Mouse (Mus musculus) midbrain, embryonic 13.5 days (tissue): ENCODE measurements around the gene Hnrnpl. TPM values are rescaled to one million over a fixed set of nuclear protein-coding genes. Genes with fewer than 3 reads are reported as not detected.
A peak's percentile ranks its signal among the peaks of the same experiment; 100 is the strongest.

Source experiments
- ATAC-seq: fragments of 200-750 bp; cut with Nextera tagmentation; 2 replicates; pipeline ENCODE4 v1.8.0; 2017; ENCODE audit warnings: mild to moderate bottlenecking, moderate TSS enrichment, moderate library complexity
- H3K27ac ChIP-seq: fragments of 300-500 bp; sonication (generic); 2 replicates; pipeline ENCODE4 v1.5.1; 2015; ENCODE audit warnings: inconsistent platforms, mild to moderate bottlenecking, moderate library complexity
- H3K27me3 ChIP-seq: fragments of 300-500 bp; sonication (generic); 2 replicates; pipeline ENCODE4 v1.6.1; 2015; ENCODE audit warnings: mild to moderate bottlenecking, inconsistent platforms
- H3K36me3 ChIP-seq: fragments of 300-500 bp; sonication (generic); 2 replicates; pipeline ENCODE4 v1.6.1; 2015; ENCODE audit warnings: mild to moderate bottlenecking, inconsistent platforms
- H3K4me1 ChIP-seq: fragments of 300-500 bp; sonication (generic); replicated peaks from 2 replicates; pipeline ENCODE4 v1.6.1; 2015; ENCODE audit warnings: inconsistent platforms
- H3K4me2 ChIP-seq: fragments of 300-500 bp; sonication (generic); replicated peaks from 2 replicates; pipeline ENCODE4 v1.6.1; 2015; ENCODE audit warnings: moderate library complexity, mild to moderate bottlenecking, inconsistent platforms
- H3K4me3 ChIP-seq: fragments of 300-500 bp; sonication (generic); replicated peaks from 2 replicates; pipeline ENCODE4 v1.5.1; 2015; ENCODE audit warnings: mild to moderate bottlenecking, inconsistent platforms
- H3K9ac ChIP-seq: fragments of 300-500 bp; sonication (generic); replicated peaks from 2 replicates; pipeline ENCODE4 v1.6.1; 2015; ENCODE audit warnings: mild to moderate bottlenecking, inconsistent platforms
- H3K9me3 ChIP-seq: fragments of 300-500 bp; sonication (generic); 2 replicates; pipeline ENCODE4 v1.6.1; 2016; ENCODE audit warnings: mild to moderate bottlenecking, inconsistent platforms
- WGBS: fragments of 180-500 bp; shearing (Covaris S2); methylation state at CpG from one replicate; pipeline ENCODE4 v1.1.7; 2015; 5-methylcytosine and 5-hydroxymethylcytosine counted together
- polyA plus RNA-seq: library from polyadenylated mRNA; unstranded; fragments of >200 nt; fragmentation: Nextera tagmentation; extraction: Ambion mirVana; gene quantifications from 2 replicates; pipeline ENCODE4 v1.2.1, GENCODE M21; 2015

Hnrnpl gene
- polyA plus RNA-seq, 1 experiment from 2014 or later = 238 TPM

- WGBS = 25% methylated on average over 6 of the region's 8 CpGs
- peak overlapping the region; percentile 81 for H3K4me3 ChIP-seq
- no peaks in the 10 kb centered on the region for H3K9me3 ChIP-seq
- H3K9ac ChIP-seq = peak overlapping the region; percentile 87
- 0 out of 2 replicates have a peak, but pooled peaks cover 5% of the 10 kb centered on the region for H3K36me3 ChIP-seq
- peaks cover 30% of the 10 kb centered on the region for H3K4me1 ChIP-seq
- no peak for ATAC-seq
- peak overlapping the region; percentile 99 for H3K27ac ChIP-seq
- no peaks in the 10 kb centered on the region for H3K27me3 ChIP-seq
- peak overlapping the region; percentile 95 for H3K4me2 ChIP-seq
Measured at GRCm38 (mm10) chr7:28807641-28808220, 610 bp upstream of the Hnrnpl start.

DNA sequence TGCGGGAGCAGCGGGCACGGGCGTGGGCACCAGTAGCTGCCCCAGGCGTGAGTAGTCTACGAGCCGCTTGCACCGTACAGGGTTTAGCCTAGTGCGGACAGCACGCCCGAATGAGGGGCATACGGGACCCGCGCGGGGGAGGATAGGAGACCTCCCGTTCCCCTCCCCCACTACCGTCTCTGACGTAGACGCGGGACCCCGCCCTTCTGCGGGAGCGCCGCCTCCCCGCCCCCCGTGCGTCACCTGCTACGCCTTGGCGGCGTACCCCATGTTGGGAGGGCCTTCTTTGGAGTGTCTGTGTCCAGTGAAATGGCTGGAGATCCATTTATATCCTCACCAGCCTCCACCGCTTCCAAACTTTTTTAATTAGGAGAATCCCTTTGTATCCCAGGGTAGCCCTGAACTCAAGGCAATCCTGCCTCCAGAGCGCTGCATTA, 634 bp downstream of the Hnrnpl start:
- Histone ChIP-seq H3K27ac (peak overlapping the region; percentile 99), H3K9me3 (no peaks in the 10 kb centered on the region), H3K4me3 (peak overlapping the region; percentile 81), H3K36me3 (peaks cover 17% of the 10 kb centered on the region), H3K4me1 (peaks cover 35% of the 10 kb centered on the region), H3K4me2 (peak overlapping the region; percentile 95), H3K27me3 (no peaks in the 10 kb centered on the region), H3K9ac (peak overlapping the region; percentile 87)
- peak; percentile 64 for ATAC-seq
- WGBS = under 1% methylated on average over 32 of the region's 32 CpGs

- Histone ChIP-seq H3K27me3 (no peaks in the 10 kb centered on the region), H3K4me1 (peaks cover 41% of the 10 kb centered on the region), H3K9me3 (no peaks in the 10 kb centered on the region), H3K27ac (peak overlapping the region; percentile 99), H3K36me3 (peaks cover 23% of the 10 kb centered on the region), H3K4me3 (peak overlapping the region; percentile 81), H3K4me2 (peak overlapping the region; percentile 95), H3K9ac (peak overlapping the region; percentile 87)
- ATAC-seq = peak; percentile 28
- under 1% methylated on average over 35 of the region's 35 CpGs for WGBS
Measured at GRCm38 (mm10) chr7:28809401-28810089, 1.2 kb downstream of the Hnrnpl start.

- Histone ChIP-seq H3K9me3 (no peaks in the 10 kb centered on the region), H3K4me2 (peak overlapping the region; percentile 95), H3K36me3 (peaks cover 32% of the 10 kb centered on the region), H3K27me3 (no peaks in the 10 kb centered on the region), H3K27ac (peak overlapping the region; percentile 99), H3K4me3 (peak overlapping the region; percentile 81), H3K4me1 (peaks cover 48% of the 10 kb centered on the region), H3K9ac (peak overlapping the region; percentile 87)
- under 1% methylated on average over 64 of the region's 70 CpGs for WGBS
- peak; percentile 93 for ATAC-seq
Measured at GRCm38 (mm10) chr7:28810107-28811066, 2.0 kb downstream of the Hnrnpl start.

DNA sequence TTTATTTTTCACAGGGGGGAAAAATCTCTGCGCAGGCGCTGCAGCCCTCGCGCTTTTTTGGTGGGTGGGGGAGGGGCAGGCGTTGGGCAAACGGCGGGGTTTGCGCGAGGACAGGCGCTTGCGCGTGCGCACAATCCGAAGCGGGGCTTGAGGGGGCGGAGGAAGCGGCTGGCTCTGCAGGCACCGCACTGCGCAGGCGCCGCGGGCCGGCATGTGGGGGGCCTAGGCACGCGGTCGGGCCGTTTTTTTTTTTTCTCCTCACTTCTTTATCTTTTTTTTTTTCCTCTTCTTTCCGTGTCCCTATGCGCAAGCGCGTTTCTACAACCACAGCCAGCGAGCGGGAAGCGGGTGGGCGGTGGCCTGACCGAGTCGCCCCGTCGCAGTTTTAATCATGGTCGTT, 2.9 kb downstream of the Hnrnpl start:
- peak overlapping the region; percentile 92 for H3K4me2 ChIP-seq
- peak overlapping the region; percentile 98 for H3K27ac ChIP-seq
- ATAC-seq = no peak; the same call in 1 of the 2 replicates
- H3K9me3 ChIP-seq = no peaks in the 10 kb centered on the region
- H3K36me3 ChIP-seq = peaks cover 40% of the 10 kb centered on the region
- peak overlapping the region; percentile 81 for H3K4me3 ChIP-seq
- no peaks in the 10 kb centered on the region for H3K27me3 ChIP-seq
- H3K4me1 ChIP-seq = peaks cover 56% of the 10 kb centered on the region
- under 1% methylated on average over 40 of the region's 40 CpGs for WGBS
- H3K9ac ChIP-seq = peak overlapping the region; percentile 87

GRCm38 (mm10) chr7:28811640-28812275, 3.4 kb downstream of the Hnrnpl start:
- Histone ChIP-seq H3K9me3 (no peaks in the 10 kb centered on the region), H3K36me3 (peaks cover 45% of the 10 kb centered on the region), H3K4me2 (peak overlapping the region; percentile 92), H3K9ac (peak overlapping the region; percentile 71), H3K4me1 (peaks cover 62% of the 10 kb centered on the region), H3K27ac (peak overlapping the region; percentile 98; the same call in 1 of the 2 replicates), H3K4me3 (peak overlapping the region; percentile 81), H3K27me3 (no peaks in the 10 kb centered on the region)
- ATAC-seq = no peak
- 14% methylated on average over 7 of the region's 7 CpGs for WGBS

GRCm38 (mm10) chr7:28812436-28812835, 4.1 kb downstream of the Hnrnpl start:
- peak overlapping the region; percentile 71 for H3K9ac ChIP-seq
- H3K36me3 ChIP-seq = peaks cover 52% of the 10 kb centered on the region
- WGBS = 75% methylated on average over 4 of the region's 4 CpGs
- H3K4me1 ChIP-seq = peaks cover 68% of the 10 kb centered on the region
- H3K27ac ChIP-seq = no peak overlapping the region
- H3K4me2 ChIP-seq = peak overlapping the region; percentile 92
- no peaks in the 10 kb centered on the region for H3K27me3 ChIP-seq
- no peaks in the 10 kb centered on the region for H3K9me3 ChIP-seq
- ATAC-seq = no peak
- H3K4me3 ChIP-seq = peak overlapping the region; percentile 81

DNA sequence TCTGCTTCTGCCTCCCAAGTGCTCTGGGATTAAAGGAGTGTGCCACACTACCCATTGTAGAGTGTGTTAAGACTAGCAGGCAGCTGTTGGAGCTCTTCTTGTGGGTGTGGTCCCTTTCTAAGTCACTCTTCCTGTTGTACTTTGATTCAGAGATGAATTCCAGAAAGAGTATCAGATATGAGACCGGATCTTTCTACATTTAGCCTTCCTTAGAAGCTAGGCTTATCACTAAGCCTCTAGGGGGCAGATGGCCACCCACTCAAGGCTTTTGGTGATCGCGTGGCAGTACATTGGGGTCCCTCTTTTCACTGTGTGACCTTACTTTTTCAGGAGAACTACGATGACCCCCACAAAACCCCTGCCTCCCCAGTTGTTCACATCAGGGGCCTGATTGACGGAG, 4.6 kb downstream of the Hnrnpl start:
- Histone ChIP-seq H3K9me3 (no peaks in the 10 kb centered on the region), H3K4me1 (peaks cover 69% of the 10 kb centered on the region), H3K4me3 (peak overlapping the region; percentile 81), H3K27ac (no peak overlapping the region), H3K36me3 (peaks cover 57% of the 10 kb centered on the region), H3K4me2 (peak overlapping the region; percentile 92), H3K27me3 (no peaks in the 10 kb centered on the region), H3K9ac (peak overlapping the region; percentile 19; the same call in 1 of the 2 replicates)
- 85% methylated on average over 5 of the region's 5 CpGs for WGBS
- ATAC-seq = no peak

DNA sequence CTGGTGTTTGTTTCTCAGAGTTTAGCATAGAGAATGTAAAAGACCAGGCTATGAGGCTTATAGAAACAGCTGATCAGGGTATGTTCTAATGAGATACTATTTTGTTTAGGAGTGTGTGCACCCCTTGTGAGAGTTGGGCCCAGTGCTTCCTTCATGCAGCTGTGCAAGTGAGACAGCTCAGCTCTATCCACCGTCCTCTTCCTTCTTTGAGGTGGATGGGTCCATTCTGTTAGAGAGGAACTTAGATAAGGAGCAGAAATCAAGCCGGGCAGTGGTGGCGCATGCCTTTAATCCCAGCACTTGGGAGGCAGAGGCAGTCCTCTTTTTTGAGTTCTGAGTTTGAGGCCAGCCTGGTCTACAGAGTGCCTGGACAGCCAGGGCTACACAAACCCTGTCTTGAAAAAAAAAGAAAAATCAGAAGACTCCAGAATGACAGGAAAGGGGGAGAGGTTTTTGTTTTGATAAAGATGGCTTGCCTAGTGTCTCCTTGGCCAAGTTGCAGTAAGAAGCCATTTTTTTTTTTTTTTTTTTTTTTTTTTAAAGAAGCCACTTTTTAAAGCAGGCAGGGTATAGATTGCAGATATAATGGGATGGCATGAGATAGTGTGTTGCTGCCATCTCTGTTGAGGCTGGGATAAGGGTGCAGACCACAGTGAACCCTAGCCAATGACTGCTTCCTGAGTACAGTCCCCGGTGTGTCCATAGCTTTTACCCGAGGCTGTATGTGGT, 6.1 kb downstream of the Hnrnpl start:
- no peak overlapping the region; the same call in 1 of the 2 replicates for H3K9ac ChIP-seq
- 89% methylated on average over 5 of the region's 5 CpGs for WGBS
- H3K4me1 ChIP-seq = peaks cover 75% of the 10 kb centered on the region

DNA sequence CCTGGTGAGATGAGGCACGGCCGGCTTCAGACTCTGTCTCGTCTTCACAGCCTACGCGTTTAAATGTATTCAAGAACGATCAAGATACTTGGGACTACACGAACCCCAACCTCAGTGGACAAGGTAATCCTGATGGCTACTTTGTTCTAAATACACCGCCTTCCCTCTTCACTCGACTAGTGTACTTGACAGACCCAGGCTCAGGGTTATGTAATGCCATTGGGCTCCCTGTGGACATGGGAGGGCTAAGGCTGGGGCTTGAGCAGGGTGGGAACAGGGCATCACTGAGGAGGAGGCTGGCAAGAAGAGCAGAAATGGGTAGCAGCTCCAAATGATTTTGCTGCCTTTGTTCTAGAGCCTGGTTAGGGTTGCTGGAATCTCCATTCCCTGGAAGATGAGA, 6.9 kb downstream of the Hnrnpl start:
- H3K27ac ChIP-seq = no peak overlapping the region
- peaks cover 80% of the 10 kb centered on the region for H3K4me1 ChIP-seq
- no peak overlapping the region for H3K4me3 ChIP-seq
- ATAC-seq = no peak
- peaks cover 78% of the 10 kb centered on the region for H3K36me3 ChIP-seq
- H3K4me2 ChIP-seq = no peak overlapping the region
- H3K9me3 ChIP-seq = no peaks in the 10 kb centered on the region
- 90% methylated on average over 9 of the region's 9 CpGs for WGBS
- peak overlapping the region; percentile 32; the same call in 1 of the 2 replicates for H3K9ac ChIP-seq
- no peaks in the 10 kb centered on the region for H3K27me3 ChIP-seq

More for the DNA sequence above, 6.1 kb downstream of the Hnrnpl start:
- Histone ChIP-seq H3K4me3 (no peak overlapping the region), H3K4me2 (no peak overlapping the region), H3K27me3 (no peaks in the 10 kb centered on the region), H3K27ac (no peak overlapping the region), H3K9me3 (no peaks in the 10 kb centered on the region), H3K36me3 (peaks cover 71% of the 10 kb centered on the region)
- no peak for ATAC-seq

GRCm38 (mm10) chr7:28816201-28816600, 7.9 kb downstream of the Hnrnpl start:
- Histone ChIP-seq H3K9me3 (no peaks in the 10 kb centered on the region), H3K9ac (peak overlapping the region; percentile 1; the same call in 1 of the 2 replicates), H3K4me3 (no peak overlapping the region), H3K4me1 (peaks cover 90% of the 10 kb centered on the region), H3K27ac (no peak overlapping the region), H3K4me2 (no peak overlapping the region), H3K27me3 (no peaks in the 10 kb centered on the region), H3K36me3 (peaks cover 88% of the 10 kb centered on the region)
- 82% methylated on average over 9 of the region's 9 CpGs for WGBS
- ATAC-seq = no peak
